Mouse (Mus musculus) embryo, embryonic 10.5 days (tissue): ENCODE results near the gene Gm4756.
"Not testable (repeated sequence)": the region's sequence is repeated elsewhere in the genome, so short reads cannot be mapped to it uniquely, and the experiment has no call there.

ENCODE experiments used
- DNase-seq: peaks from one replicate; pipeline ENCODE4 v3.0.0-alpha.2; 2015; ENCODE audit warnings: low spot score

The Gm4756 gene

GRCm38 (mm10) chr12:72649611-72650330, at the start of gene Gm4756:
Gene Gm4756, minus strand, starts transcription at chr12:72649661.
- DNase-seq = no peak

- no peak for DNase-seq
These were observed 45.5 kb upstream of the Gm4756 start for GRCm38 (mm10) chr12:72694901-72695463.

GRCm38 (mm10) chr12:72694438-72694837, 45.0 kb upstream of the Gm4756 start:
- no peak for DNase-seq

GRCm38 (mm10) chr12:72693895-72694294, 44.4 kb upstream of the Gm4756 start:
- DNase-seq = peak; percentile 74

GRCm38 (mm10) chr12:72688281-72688680, 38.8 kb upstream of the Gm4756 start:
- DNase-seq = not testable (repeated sequence)

GRCm38 (mm10) chr12:72687741-72688140, 38.3 kb upstream of the Gm4756 start:
- not testable (repeated sequence) for DNase-seq

- DNase-seq = not testable (repeated sequence)
These were observed 37.1 kb upstream of the Gm4756 start for GRCm38 (mm10) chr12:72686566-72686965.

GRCm38 (mm10) chr12:72683612-72684011, 34.2 kb upstream of the Gm4756 start:
- no peak for DNase-seq

- no peak for DNase-seq
These were observed 33.2 kb upstream of the Gm4756 start for GRCm38 (mm10) chr12:72682511-72683282.

- no peak for DNase-seq
These were observed 32.5 kb upstream of the Gm4756 start for GRCm38 (mm10) chr12:72681919-72682318.

GRCm38 (mm10) chr12:72679635-72680034, 30.2 kb upstream of the Gm4756 start:
- DNase-seq = no peak

- DNase-seq = no peak
These were observed 25.4 kb upstream of the Gm4756 start for GRCm38 (mm10) chr12:72674820-72675219.

GRCm38 (mm10) chr12:72674079-72674797, 24.8 kb upstream of the Gm4756 start:
- no peak for DNase-seq

- no peak for DNase-seq
These were observed 22.2 kb upstream of the Gm4756 start for GRCm38 (mm10) chr12:72671516-72672135.

- no peak for DNase-seq
These were observed 21.5 kb upstream of the Gm4756 start for GRCm38 (mm10) chr12:72670921-72671320.

GRCm38 (mm10) chr12:72667868-72668469, 18.5 kb upstream of the Gm4756 start:
- no peak for DNase-seq

GRCm38 (mm10) chr12:72666015-72666414, 16.6 kb upstream of the Gm4756 start:
- no peak for DNase-seq

GRCm38 (mm10) chr12:72664735-72665337, 15.4 kb upstream of the Gm4756 start, which contains the start of gene Dhrs7:
Gene Dhrs7, minus strand, starts transcription at chr12:72664909.
- DNase-seq = peak; percentile 81

- peak; percentile 44 for DNase-seq
These were observed 14.7 kb upstream of the Gm4756 start for GRCm38 (mm10) chr12:72664020-72664734.

- DNase-seq = no peak
These were observed 6.3 kb upstream of the Gm4756 start for GRCm38 (mm10) chr12:72655775-72656174.
